Mouse (Mus musculus) neural tube, embryonic 13.5 days (tissue): ENCODE results near the gene Wwc1. TPM values are rescaled to one million over a fixed set of nuclear protein-coding genes. Genes with fewer than 3 reads are reported as not detected.

ENCODE experiments used
- ATAC-seq: fragments of 200-750 bp; cut with Nextera tagmentation; 2 replicates; pipeline ENCODE4 v1.8.0; 2017; ENCODE audit warnings: low read depth, mild to moderate bottlenecking, moderate TSS enrichment, moderate library complexity
- H3K27ac ChIP-seq: fragments of 300-500 bp; sonication (generic); replicated peaks from 2 replicates; pipeline ENCODE4 v1.5.1; 2015; ENCODE audit warnings: moderate library complexity, mild to moderate bottlenecking, inconsistent platforms
- H3K27me3 ChIP-seq: fragments of 300-500 bp; sonication (generic); 2 replicates; pipeline ENCODE4 v1.6.1; 2015; ENCODE audit warnings: mild to moderate bottlenecking, inconsistent platforms
- H3K36me3 ChIP-seq: fragments of 300-500 bp; sonication (generic); 2 replicates; pipeline ENCODE4 v1.6.1; 2015; ENCODE audit warnings: mild to moderate bottlenecking, inconsistent platforms
- H3K4me1 ChIP-seq: fragments of 300-500 bp; sonication (generic); replicated peaks from 2 replicates; pipeline ENCODE4 v1.6.1; 2015; ENCODE audit warnings: inconsistent platforms
- H3K4me2 ChIP-seq: fragments of 300-500 bp; sonication (generic); 2 replicates; pipeline ENCODE4 v1.6.1; 2015; ENCODE audit warnings: inconsistent platforms, mild to moderate bottlenecking, moderate library complexity
- H3K4me3 ChIP-seq: fragments of 300-500 bp; sonication (generic); 2 replicates; pipeline ENCODE4 v1.5.1; 2015; ENCODE audit warnings: mild to moderate bottlenecking, inconsistent platforms
- H3K9ac ChIP-seq: fragments of 300-500 bp; sonication (generic); 2 replicates; pipeline ENCODE4 v1.6.1; 2015; ENCODE audit warnings: moderate library complexity, mild to moderate bottlenecking, inconsistent platforms
- H3K9me3 ChIP-seq: fragments of 300-500 bp; sonication (generic); 2 replicates; pipeline ENCODE4 v1.6.1; 2016; ENCODE audit warnings: inconsistent platforms
- WGBS: fragments of 180-500 bp; shearing (Covaris S2); methylation state at CpG from one replicate; pipeline ENCODE4 v1.1.7; 2015; 5-methylcytosine and 5-hydroxymethylcytosine counted together
- polyA plus RNA-seq: library from polyadenylated mRNA; unstranded; fragments of >200 nt; fragmentation: Nextera tagmentation; extraction: Ambion mirVana; gene quantifications from 2 replicates; pipeline ENCODE4 v1.2.1, GENCODE M21; 2015

The Wwc1 gene
- polyA plus RNA-seq, 1 experiment from 2014 or later, result 6.3 TPM

- no peak overlapping the region for H3K4me3 ChIP-seq
- no peak for ATAC-seq
- no peaks in the 10 kb centered on the region for H3K36me3 ChIP-seq
- no peak overlapping the region for H3K27ac ChIP-seq
- peaks cover 7% of the 10 kb centered on the region; the same call in 1 of the 2 replicates for H3K4me1 ChIP-seq
- H3K4me2 ChIP-seq, result no peak overlapping the region
- H3K27me3 ChIP-seq, result no peaks in the 10 kb centered on the region
- WGBS, result 75% methylated on average over 9 of the region's 9 CpGs
- no peak overlapping the region for H3K9ac ChIP-seq
- H3K9me3 ChIP-seq, result no peaks in the 10 kb centered on the region
These were observed 80.4 kb downstream of the Wwc1 start for GRCm38 (mm10) chr11:35899946-35900345.

GRCm38 (mm10) chr11:35893454-35893853, 86.9 kb downstream of the Wwc1 start:
- H3K4me3 ChIP-seq, result no peak overlapping the region
- 0 out of 2 replicates have a peak, but pooled peaks cover 5% of the 10 kb centered on the region for H3K36me3 ChIP-seq
- no peak for ATAC-seq
- H3K27ac ChIP-seq, result peak overlapping the region; percentile 76
- 33% methylated on average over 4 of the region's 4 CpGs for WGBS
- H3K9ac ChIP-seq, result 0 out of 2 replicates have a peak overlapping the region, but pooled peaks have one; percentile 17
- H3K27me3 ChIP-seq, result no peaks in the 10 kb centered on the region
- peaks cover 35% of the 10 kb centered on the region for H3K4me1 ChIP-seq
- H3K9me3 ChIP-seq, result no peaks in the 10 kb centered on the region
- H3K4me2 ChIP-seq, result 0 out of 2 replicates have a peak overlapping the region, but pooled peaks have one; percentile 9

GRCm38 (mm10) chr11:35893018-35893421, 87.3 kb downstream of the Wwc1 start:
- Histone ChIP-seq H3K36me3 (0 out of 2 replicates have a peak, but pooled peaks cover 5% of the 10 kb centered on the region), H3K4me2 (0 out of 2 replicates have a peak overlapping the region, but pooled peaks have one; percentile 9), H3K27me3 (no peaks in the 10 kb centered on the region), H3K9me3 (no peaks in the 10 kb centered on the region), H3K4me1 (peaks cover 38% of the 10 kb centered on the region), H3K4me3 (no peak overlapping the region), H3K9ac (0 out of 2 replicates have a peak overlapping the region, but pooled peaks have one; percentile 17), H3K27ac (peak overlapping the region; percentile 76)
- WGBS, result 26% methylated on average over 10 of the region's 10 CpGs
- ATAC-seq, result 0 out of 2 replicates have a peak, but pooled peaks have one; percentile 29

- Histone ChIP-seq H3K36me3 (0 out of 2 replicates have a peak, but pooled peaks cover 5% of the 10 kb centered on the region), H3K27ac (peak overlapping the region; percentile 76), H3K4me3 (no peak overlapping the region), H3K27me3 (no peaks in the 10 kb centered on the region), H3K4me1 (peaks cover 37% of the 10 kb centered on the region), H3K4me2 (no peak overlapping the region), H3K9me3 (no peaks in the 10 kb centered on the region), H3K9ac (0 out of 2 replicates have a peak overlapping the region, but pooled peaks have one; percentile 34)
- WGBS, result 63% methylated on average over 9 of the region's 9 CpGs
- ATAC-seq, result no peak
These were observed 88.0 kb downstream of the Wwc1 start for GRCm38 (mm10) chr11:35892293-35892692.

- WGBS, result 20% methylated on average over 8 of the region's 8 CpGs
These were observed 91.5 kb downstream of the Wwc1 start for GRCm38 (mm10) chr11:35888790-35889189.

GRCm38 (mm10) chr11:35882777-35883176, 97.5 kb downstream of the Wwc1 start:
- Histone ChIP-seq H3K9ac (no peak overlapping the region), H3K36me3 (0 out of 2 replicates have a peak, but pooled peaks cover 16% of the 10 kb centered on the region), H3K4me2 (no peak overlapping the region), H3K4me3 (no peak overlapping the region), H3K4me1 (peaks cover 23% of the 10 kb centered on the region), H3K27ac (no peak overlapping the region), H3K9me3 (no peaks in the 10 kb centered on the region), H3K27me3 (no peaks in the 10 kb centered on the region)
- ATAC-seq, result no peak
- 98% methylated on average over 6 of the region's 6 CpGs for WGBS

More at GRCm38 (mm10) chr11:35888790-35889189, 91.5 kb downstream of the Wwc1 start:
- Histone ChIP-seq H3K9ac (no peak overlapping the region), H3K4me1 (peaks cover 27% of the 10 kb centered on the region), H3K27me3 (no peaks in the 10 kb centered on the region), H3K4me3 (no peak overlapping the region), H3K4me2 (no peak overlapping the region), H3K36me3 (0 out of 2 replicates have a peak, but pooled peaks cover 9% of the 10 kb centered on the region), H3K9me3 (no peaks in the 10 kb centered on the region), H3K27ac (peak overlapping the region; percentile 57)
- peak; percentile 59 for ATAC-seq

GRCm38 (mm10) chr11:35878559-35878897, 101.8 kb downstream of the Wwc1 start:
- H3K4me3 ChIP-seq, result no peak overlapping the region
- peaks cover 17% of the 10 kb centered on the region; the same call in 1 of the 2 replicates for H3K36me3 ChIP-seq
- H3K27ac ChIP-seq, result peak overlapping the region; percentile 74
- no peak for ATAC-seq
- peak overlapping the region; percentile 31; the same call in 1 of the 2 replicates for H3K9ac ChIP-seq
- H3K4me2 ChIP-seq, result no peak overlapping the region
- H3K9me3 ChIP-seq, result no peaks in the 10 kb centered on the region
- WGBS, result 36% methylated on average over 4 of the region's 4 CpGs
- no peaks in the 10 kb centered on the region for H3K27me3 ChIP-seq
- H3K4me1 ChIP-seq, result peaks cover 58% of the 10 kb centered on the region

GRCm38 (mm10) chr11:35877651-35878558, 102.4 kb downstream of the Wwc1 start:
- ATAC-seq, result peak; percentile 77
- no peaks in the 10 kb centered on the region for H3K9me3 ChIP-seq
- 33% methylated on average over 14 of the region's 14 CpGs for WGBS
- H3K4me3 ChIP-seq, result no peak overlapping the region
- H3K4me1 ChIP-seq, result peaks cover 60% of the 10 kb centered on the region
- H3K27me3 ChIP-seq, result no peaks in the 10 kb centered on the region
- H3K4me2 ChIP-seq, result no peak overlapping the region
- peaks cover 12% of the 10 kb centered on the region; the same call in 1 of the 2 replicates for H3K36me3 ChIP-seq
- peak overlapping the region; percentile 31; the same call in 1 of the 2 replicates for H3K9ac ChIP-seq
- H3K27ac ChIP-seq, result peak overlapping the region; percentile 74

GRCm38 (mm10) chr11:35873624-35874244, 106.6 kb downstream of the Wwc1 start:
- peak overlapping the region; percentile 5; the same call in 1 of the 2 replicates for H3K4me3 ChIP-seq
- no peaks in the 10 kb centered on the region for H3K9me3 ChIP-seq
- peak; percentile 41 for ATAC-seq
- WGBS, result 36% methylated on average over 21 of the region's 21 CpGs
- peaks cover 47% of the 10 kb centered on the region for H3K4me1 ChIP-seq
- H3K36me3 ChIP-seq, result peaks cover 20% of the 10 kb centered on the region
- H3K27me3 ChIP-seq, result no peaks in the 10 kb centered on the region
- H3K27ac ChIP-seq, result peak overlapping the region; percentile 62
- H3K9ac ChIP-seq, result peak overlapping the region; percentile 49
- peak overlapping the region; percentile 43 for H3K4me2 ChIP-seq

GRCm38 (mm10) chr11:35870961-35871360, 109.4 kb downstream of the Wwc1 start:
- 88% methylated on average over 9 of the region's 9 CpGs for WGBS

GRCm38 (mm10) chr11:35866140-35866539, 114.2 kb downstream of the Wwc1 start:
- ATAC-seq, result no peak
- H3K27ac ChIP-seq, result peak overlapping the region; percentile 94

More at GRCm38 (mm10) chr11:35870961-35871360, 109.4 kb downstream of the Wwc1 start:
- Histone ChIP-seq H3K4me2 (no peak overlapping the region), H3K9ac (no peak overlapping the region), H3K27me3 (no peaks in the 10 kb centered on the region), H3K4me3 (no peak overlapping the region), H3K36me3 (peaks cover 26% of the 10 kb centered on the region), H3K4me1 (peaks cover 35% of the 10 kb centered on the region), H3K9me3 (no peaks in the 10 kb centered on the region), H3K27ac (no peak overlapping the region)
- no peak for ATAC-seq

More at GRCm38 (mm10) chr11:35866140-35866539, 114.2 kb downstream of the Wwc1 start:
- 27% methylated on average over 7 of the region's 7 CpGs for WGBS
- no peak overlapping the region for H3K4me3 ChIP-seq
- H3K4me2 ChIP-seq, result no peak overlapping the region
- H3K27me3 ChIP-seq, result no peaks in the 10 kb centered on the region
- H3K36me3 ChIP-seq, result peaks cover 20% of the 10 kb centered on the region
- H3K9me3 ChIP-seq, result no peaks in the 10 kb centered on the region
- H3K4me1 ChIP-seq, result peaks cover 35% of the 10 kb centered on the region
- H3K9ac ChIP-seq, result 0 out of 2 replicates have a peak overlapping the region, but pooled peaks have one; percentile 2
